Mouse (Mus musculus) testis, postnatal 10 days (tissue): ENCODE results near the gene Golph3.
"Not testable (repeated sequence)": the region's sequence is repeated elsewhere in the genome, so short reads cannot be mapped to it uniquely, and the experiment has no call there.

ENCODE experiments used
- DNase-seq: peaks from one replicate; pipeline ENCODE4 v3.0.0; 2021; ENCODE audit warnings: low spot score

The Golph3 gene

GRCm38 (mm10) chr15:12357459-12357858, 36.2 kb downstream of the Golph3 start:
- DNase-seq = no peak

- DNase-seq = no peak
Measured at GRCm38 (mm10) chr15:12358384-12358783, 37.1 kb downstream of the Golph3 start.

GRCm38 (mm10) chr15:12360519-12361212, 39.4 kb downstream of the Golph3 start:
- no peak for DNase-seq

GRCm38 (mm10) chr15:12362001-12362700, 40.9 kb downstream of the Golph3 start:
- DNase-seq = no peak

GRCm38 (mm10) chr15:12362701-12363040, 41.4 kb downstream of the Golph3 start:
- DNase-seq = no peak

- DNase-seq = no peak
Measured at GRCm38 (mm10) chr15:12364096-12364495, 42.8 kb downstream of the Golph3 start.

- no peak for DNase-seq
Measured at GRCm38 (mm10) chr15:12365416-12366071, 44.3 kb downstream of the Golph3 start.

GRCm38 (mm10) chr15:12366072-12366469, 44.8 kb downstream of the Golph3 start:
- DNase-seq = no peak

GRCm38 (mm10) chr15:12366580-12367305, 45.5 kb downstream of the Golph3 start:
- not testable (repeated sequence) for DNase-seq

- DNase-seq = peak; percentile 52
Measured at GRCm38 (mm10) chr15:12367306-12368080, 46.2 kb downstream of the Golph3 start.

- no peak for DNase-seq
Measured at GRCm38 (mm10) chr15:12368357-12368756, 47.1 kb downstream of the Golph3 start.

- no peak for DNase-seq
Measured at GRCm38 (mm10) chr15:12368850-12369249, 47.6 kb downstream of the Golph3 start.

- DNase-seq = no peak
Measured at GRCm38 (mm10) chr15:12370096-12370495, 48.8 kb downstream of the Golph3 start.

- DNase-seq = peak; percentile 80
Measured at GRCm38 (mm10) chr15:12371183-12371582, 49.9 kb downstream of the Golph3 start.

GRCm38 (mm10) chr15:12373496-12373895, 52.2 kb downstream of the Golph3 start:
- DNase-seq = no peak

GRCm38 (mm10) chr15:12373918-12374317, 52.7 kb downstream of the Golph3 start:
- DNase-seq = no peak

- no peak for DNase-seq
Measured at GRCm38 (mm10) chr15:12374916-12375315, 53.7 kb downstream of the Golph3 start.

GRCm38 (mm10) chr15:12375641-12376311, 54.5 kb downstream of the Golph3 start:
- DNase-seq = peak; percentile 92

GRCm38 (mm10) chr15:12376491-12377069, 55.3 kb downstream of the Golph3 start:
- no peak for DNase-seq

- DNase-seq = no peak
Measured at GRCm38 (mm10) chr15:12377800-12378199, 56.5 kb downstream of the Golph3 start.

GRCm38 (mm10) chr15:12380057-12380456, 58.8 kb downstream of the Golph3 start:
- no peak for DNase-seq
